Mouse (Mus musculus): Measurements from ENCODE around the gene Dnaic2. TPM values are rescaled to one million over a fixed set of nuclear protein-coding genes. Genes with fewer than 3 reads are reported as not detected.

Gene Dnaic2
- total and polyA plus RNA-seq, 3 experiments, result 0.16 to 1.5 (median 0.18) TPM

DNA sequence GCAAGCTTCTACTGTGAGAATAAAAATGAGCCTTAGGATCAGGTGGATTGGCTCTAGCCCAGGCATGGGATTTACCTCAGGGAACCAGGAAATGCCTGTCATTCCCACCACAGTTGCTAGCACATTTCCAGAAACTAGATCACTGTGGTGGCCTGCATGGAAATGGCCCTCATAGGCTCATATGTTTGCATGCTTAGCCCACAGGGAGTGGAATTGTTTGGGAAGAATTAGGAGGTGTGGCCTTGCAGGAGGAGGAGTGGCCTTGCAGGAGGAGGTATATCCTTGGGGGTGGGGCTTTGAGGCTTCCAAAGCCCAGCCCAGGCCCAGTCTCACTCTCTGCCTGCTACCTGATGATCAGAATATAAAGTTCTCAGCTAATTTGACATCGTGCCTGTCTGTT lies 74.7 kb downstream of the Dnaic2 start:
- Histone ChIP-seq H3K4me1 (ENCODE audit: control insufficient read depth, insufficient read depth, low read length) (no peaks in the 10 kb centered on the region), H3K4me3 (no peak overlapping the region), H3K27me3 (ENCODE audit: control insufficient read depth, insufficient read depth, low read length) (no peaks in the 10 kb centered on the region), H3K9ac (ENCODE audit: low read depth, low read length) (no peak overlapping the region), H3K27ac (no peak overlapping the region), H3K36me3 (ENCODE audit: control insufficient read depth, insufficient read depth, low read length) (no peaks in the 10 kb centered on the region), H3K79me2 (replicated peaks; ENCODE audit: control insufficient read depth, insufficient read depth, low read length) (no peaks in the 10 kb centered on the region)
- TF ChIP-seq EP300 (IDR thresholded peaks at IDR 0.05; ENCODE audit: insufficient read depth, low read depth, low read length), result no peak
- TF ChIP-seq POLR2A (IDR thresholded peaks at IDR 0.05; ENCODE audit: insufficient read depth, low read depth, low read length), result no peak
- no peak for TF ChIP-seq CTCF (IDR thresholded peaks at IDR 0.05)
- intact Hi-C loops (cut with DNase I), result no loop called here
- DNase-seq, result no peak
- 100% methylated on average over 1 of the region's 1 CpGs for WGBS

DNA sequence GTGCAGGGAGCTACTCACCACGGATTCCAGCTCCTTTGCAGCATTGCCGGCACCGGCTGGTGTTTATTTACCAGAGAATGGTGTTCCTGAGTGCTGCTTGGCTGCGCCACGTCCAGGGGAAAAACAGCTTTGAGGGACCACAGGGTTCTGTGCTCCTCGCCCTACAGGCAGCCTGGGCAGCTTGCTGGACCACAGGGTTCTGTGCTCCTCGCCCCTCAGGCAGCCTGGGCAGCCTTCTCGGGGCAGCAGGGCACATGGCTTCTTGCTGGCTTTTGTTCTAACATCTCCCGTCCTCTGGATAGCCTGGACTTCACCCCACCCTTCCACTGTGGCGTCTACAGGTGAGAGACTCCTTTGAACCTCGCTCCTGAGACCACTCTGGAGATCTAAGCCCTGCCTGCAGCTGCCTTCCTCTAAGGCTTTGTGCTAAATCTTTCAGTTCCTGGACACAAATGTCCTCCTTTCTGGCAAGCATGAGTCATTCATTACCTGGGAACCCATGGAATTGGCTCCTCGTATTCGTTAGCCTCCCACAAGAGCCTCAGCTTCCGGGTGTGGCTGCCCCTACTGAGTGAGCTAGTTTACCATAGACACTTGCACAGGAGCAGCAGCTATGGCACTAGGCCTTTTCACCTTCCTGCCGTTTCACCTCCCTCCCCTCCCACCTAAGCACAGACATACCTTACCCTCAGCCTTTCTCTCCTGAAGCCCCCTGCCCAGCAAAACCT lies 75.5 kb downstream of the Dnaic2 start:
- TF ChIP-seq EP300 (IDR thresholded peaks at IDR 0.05; ENCODE audit: insufficient read depth, low read depth, low read length) (no peak), CTCF (IDR thresholded peaks at IDR 0.05) (no peak), POLR2A (IDR thresholded peaks at IDR 0.05; ENCODE audit: insufficient read depth, low read depth, low read length) (no peak)
- Histone ChIP-seq H3K9ac (ENCODE audit: low read depth, low read length) (no peak overlapping the region), H3K79me2 (replicated peaks; ENCODE audit: control insufficient read depth, insufficient read depth, low read length) (no peaks in the 10 kb centered on the region), H3K27ac (no peak overlapping the region), H3K4me1 (ENCODE audit: control insufficient read depth, insufficient read depth, low read length) (no peaks in the 10 kb centered on the region), H3K36me3 (ENCODE audit: control insufficient read depth, insufficient read depth, low read length) (no peaks in the 10 kb centered on the region), H3K4me3 (no peak overlapping the region), H3K27me3 (ENCODE audit: control insufficient read depth, insufficient read depth, low read length) (no peaks in the 10 kb centered on the region)
- intact Hi-C loops (cut with DNase I), result no loop called here
- WGBS, result 67% methylated on average over 15 of the region's 15 CpGs
- no peak for DNase-seq

DNA sequence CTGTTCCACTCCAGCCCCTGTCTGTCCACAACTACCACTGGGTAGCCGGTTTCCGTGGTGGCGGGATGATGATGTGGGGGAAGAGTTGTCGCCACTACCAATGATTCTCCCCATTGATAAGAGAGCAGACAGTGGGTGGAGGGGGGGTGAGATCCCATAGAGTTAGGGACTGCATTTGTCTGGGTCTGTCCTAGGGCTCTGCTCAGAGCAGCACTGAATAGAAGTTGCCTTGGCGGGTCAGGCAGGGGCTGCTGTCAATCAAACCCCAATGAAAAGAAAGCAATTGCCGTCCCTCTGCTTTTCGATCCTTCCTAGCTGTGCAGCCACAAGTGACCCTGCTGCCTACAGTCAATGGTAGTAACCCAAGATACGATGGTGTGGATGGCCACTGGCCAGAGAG lies 76.8 kb downstream of the Dnaic2 start:
- Histone ChIP-seq H3K27ac (no peak overlapping the region), H3K79me2 (replicated peaks; ENCODE audit: control insufficient read depth, insufficient read depth, low read length) (no peaks in the 10 kb centered on the region), H3K4me1 (ENCODE audit: control insufficient read depth, insufficient read depth, low read length) (no peaks in the 10 kb centered on the region), H3K27me3 (ENCODE audit: control insufficient read depth, insufficient read depth, low read length) (no peaks in the 10 kb centered on the region), H3K4me3 (no peak overlapping the region), H3K36me3 (ENCODE audit: control insufficient read depth, insufficient read depth, low read length) (no peaks in the 10 kb centered on the region), H3K9ac (ENCODE audit: low read depth, low read length) (no peak overlapping the region)
- TF ChIP-seq CTCF (IDR thresholded peaks at IDR 0.05) (no peak), EP300 (IDR thresholded peaks at IDR 0.05; ENCODE audit: insufficient read depth, low read depth, low read length) (no peak), POLR2A (IDR thresholded peaks at IDR 0.05; ENCODE audit: insufficient read depth, low read depth, low read length) (no peak)
- intact Hi-C loops (cut with DNase I), result no loop called here
- no peak for DNase-seq
- 61% methylated on average over 8 of the region's 8 CpGs for WGBS

DNA sequence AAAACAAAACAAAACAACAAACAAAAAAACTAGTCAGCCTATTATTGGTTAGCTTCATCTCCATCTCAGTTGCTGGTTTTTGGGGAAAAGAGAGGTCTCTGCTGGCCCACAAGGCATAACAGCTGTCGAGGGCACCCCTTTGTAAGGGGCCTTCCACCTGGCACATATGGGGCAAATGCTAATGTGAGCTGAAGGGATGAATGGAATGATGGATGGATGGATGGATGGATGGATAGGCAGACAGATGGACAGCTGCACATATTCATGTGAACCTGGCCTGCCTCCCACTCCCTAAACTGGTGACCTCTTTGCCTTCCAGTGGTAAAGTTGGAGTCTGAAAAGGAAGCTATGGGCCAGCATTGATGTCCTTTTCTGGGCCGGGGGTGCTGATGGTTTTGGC lies 79.8 kb downstream of the Dnaic2 start:
- intact Hi-C loops (cut with DNase I), result no loop called here
- Histone ChIP-seq H3K36me3 (ENCODE audit: control insufficient read depth, insufficient read depth, low read length) (no peaks in the 10 kb centered on the region), H3K27ac (no peak overlapping the region), H3K79me2 (replicated peaks; ENCODE audit: control insufficient read depth, insufficient read depth, low read length) (no peaks in the 10 kb centered on the region), H3K4me3 (no peak overlapping the region), H3K4me1 (ENCODE audit: control insufficient read depth, insufficient read depth, low read length) (no peaks in the 10 kb centered on the region), H3K9ac (ENCODE audit: low read depth, low read length) (no peak overlapping the region), H3K27me3 (ENCODE audit: control insufficient read depth, insufficient read depth, low read length) (no peaks in the 10 kb centered on the region)
- no peak for TF ChIP-seq EP300 (IDR thresholded peaks at IDR 0.05; ENCODE audit: insufficient read depth, low read depth, low read length)
- no peak for DNase-seq
- WGBS, result 87% methylated on average over 2 of the region's 2 CpGs

Other genes with a start within 250 kb of the Dnaic2 start
- 100 to 1,000 TPM; 587 to 660 TPM for gene Rpl38, start 58.9 kb upstream of the Dnaic2 start, total RNA-seq (2021)
- gene Rpl38, start 58.9 kb upstream of the Dnaic2 start, polyA plus RNA-seq (2012; rRNA removed), result 335 and 344 TPM in 2 replicates
- gene Ttyh2, start 52.0 kb upstream of the Dnaic2 start, total RNA-seq (2021), result 1 to 10 TPM; 4.3 to 4.9 TPM
- gene Ttyh2, start 52.0 kb upstream of the Dnaic2 start, polyA plus RNA-seq (2012; rRNA removed), result 6.3 and 7.5 TPM in 2 replicates
- gene Kif19a, start 38.0 kb downstream of the Dnaic2 start, total RNA-seq (2021), result under 1 TPM; 0.18 to 0.21 TPM
- gene Kif19a, start 38.0 kb downstream of the Dnaic2 start, polyA plus RNA-seq (2012; rRNA removed), result 0.32 and 1.2 TPM in 2 replicates
- not detected for gene Btbd17, start 68.5 kb downstream of the Dnaic2 start, total RNA-seq (2021)
- gene Btbd17, start 68.5 kb downstream of the Dnaic2 start, polyA plus RNA-seq (2012; rRNA removed), result 0.06 TPM in 1 of 2 replicates, not detected in the other
- gene Gpr142, start 71.5 kb downstream of the Dnaic2 start, total RNA-seq (2021), result not detected
- not detected in 2 replicates for gene Gpr142, start 71.5 kb downstream of the Dnaic2 start, polyA plus RNA-seq (2012; rRNA removed)
- gene Gprc5c, start 123.7 kb downstream of the Dnaic2 start, total RNA-seq (2021), result 1 to 10 TPM; 6.3 to 7.9 TPM
- 11.6 and 11.9 TPM in 2 replicates for gene Gprc5c, start 123.7 kb downstream of the Dnaic2 start, polyA plus RNA-seq (2012; rRNA removed)
- gene Cd300a, start 162.6 kb downstream of the Dnaic2 start, total RNA-seq (2021), result under 1 TPM; 0.77 to 0.89 TPM
- gene Cd300a, start 162.6 kb downstream of the Dnaic2 start, polyA plus RNA-seq (2012; rRNA removed), result 1.1 TPM in 2 replicates
- under 1 TPM; 0.70 to 0.75 TPM for gene Cd300lb, start 207.0 kb downstream of the Dnaic2 start, total RNA-seq (2021)
- gene Cd300lb, start 207.0 kb downstream of the Dnaic2 start, polyA plus RNA-seq (2012; rRNA removed), result 0.61 and 0.70 TPM in 2 replicates
- gene Cd300c, start 241.7 kb downstream of the Dnaic2 start, total RNA-seq (2021), result not detected
- not detected in 2 replicates for gene Cd300c, start 241.7 kb downstream of the Dnaic2 start, polyA plus RNA-seq (2012; rRNA removed)

Data from heart, adult 2 months (tissue).